Mouse (Mus musculus) MEL (cell line): ENCODE results near the gene Actg1. TPM values are rescaled to one million over a fixed set of nuclear protein-coding genes. Genes with fewer than 3 reads are reported as not detected.
A peak's percentile ranks its signal among the peaks of the same experiment; 100 is the strongest.

Source experiments
- DNase-seq: peaks from one replicate; pipeline ENCODE4 v3.0.0; 2011; ENCODE audit warnings: low read depth, low spot score
- H3K27ac ChIP-seq: 2 replicates; pipeline ENCODE4 v1.5.1; 2012; ENCODE audit warnings: low read depth, mild to moderate bottlenecking, control low read depth, low read length, moderate library complexity; ENCODE audit not compliant: control insufficient read depth
- H3K27me3 ChIP-seq, 2 experiments: fragments of 150-350 bp in 1 of 2; sonication (generic) in 1 of 2; 2 replicates each; pipeline ENCODE4 v1.6.1; 2012; ENCODE audit warnings: low read length in 2 of 2, mild to moderate bottlenecking in 2 of 2, improper control_type of control experiment in 1 of 2, moderate library complexity in 1 of 2; ENCODE audit not compliant: insufficient read depth in 2 of 2, control insufficient read depth in 1 of 2
- H3K36me3 ChIP-seq, 2 experiments: 2 replicates each; pipeline ENCODE4 v1.6.1; 2012 to 2014; ENCODE audit warnings: low read length in 2 of 2, improper control_type of control experiment in 1 of 2, inconsistent platforms in 1 of 2, mild to moderate bottlenecking in 1 of 2; ENCODE audit not compliant: insufficient read depth in 2 of 2, control insufficient read depth in 1 of 2
- H3K4me1 ChIP-seq, 2 experiments: fragments of 150-350 bp in 1 of 2; sonication (generic) in 1 of 2; 2 replicates each; pipeline ENCODE4 v1.6.1; 2012; ENCODE audit warnings: low read length in 2 of 2, improper control_type of control experiment in 1 of 2, mild to moderate bottlenecking in 1 of 2; ENCODE audit not compliant: insufficient read depth in 2 of 2, control insufficient read depth in 1 of 2
- H3K4me3 ChIP-seq, 2 experiments: fragments of 150-350 bp in 1 of 2; sonication (generic) in 1 of 2; 2 replicates each; pipeline ENCODE4 v1.5.1; 2012; ENCODE audit warnings: low read depth in 2 of 2, low read length in 2 of 2, mild to moderate bottlenecking in 2 of 2, moderate library complexity in 2 of 2, control low read depth in 1 of 2, improper control_type of control experiment in 1 of 2; ENCODE audit not compliant: control insufficient read depth in 1 of 2, insufficient read depth in 1 of 2
- H3K79me2 ChIP-seq: 2 replicates; pipeline ENCODE4 v1.6.1; 2012; ENCODE audit warnings: mild to moderate bottlenecking, low read length, moderate library complexity; ENCODE audit not compliant: control insufficient read depth, poor library complexity, insufficient read depth
- H3K9ac ChIP-seq: 2 replicates; pipeline ENCODE4 v1.6.1; 2012; ENCODE audit warnings: low read depth, mild to moderate bottlenecking, control low read depth, low read length, moderate library complexity; ENCODE audit not compliant: control insufficient read depth, poor library complexity, severe bottlenecking
- H3K9me3 ChIP-seq: fragments of 150-350 bp; sonication (generic); replicated peaks from 2 replicates; pipeline ENCODE4 v1.6.1; 2012; ENCODE audit warnings: mild to moderate bottlenecking, low read length, improper control_type of control experiment, moderate library complexity; ENCODE audit not compliant: insufficient read depth
- BHLHE40 ChIP-seq: IDR thresholded peaks from 2 replicates; pipeline ENCODE4 v1.6.1; 2012; ENCODE audit warnings: low read depth, mild to moderate bottlenecking, inconsistent platforms, low read length, improper control_type of control experiment, borderline replicate concordance
- CHD2 ChIP-seq: IDR thresholded peaks from 2 replicates; pipeline ENCODE4 v1.6.1; 2011; ENCODE audit warnings: low read length, improper control_type of control experiment
- E2F4 ChIP-seq: IDR thresholded peaks from 2 replicates; pipeline ENCODE4 v1.6.1; 2011; ENCODE audit warnings: low read depth, low read length, improper control_type of control experiment, borderline replicate concordance
- ETS1 ChIP-seq: IDR thresholded peaks from 2 replicates; pipeline ENCODE4 v1.6.1; 2012; ENCODE audit warnings: low read depth, mild to moderate bottlenecking, inconsistent platforms, low read length, improper control_type of control experiment, moderate library complexity
- JUND ChIP-seq: IDR thresholded peaks from 2 replicates; pipeline ENCODE4 v1.6.1; 2011; ENCODE audit warnings: low read depth, mild to moderate bottlenecking, improper control_type of control experiment, low read length
- KAT2A ChIP-seq: conservative IDR thresholded peaks from 2 replicates; pipeline ENCODE4 v1.6.1; 2012; ENCODE audit warnings: low read depth, low read length, improper control_type of control experiment, inconsistent platforms
- MEF2A ChIP-seq: IDR thresholded peaks from 2 replicates; pipeline ENCODE4 v1.6.1; 2014; ENCODE audit warnings: low read depth, mild to moderate bottlenecking, inconsistent platforms, low read length, improper control_type of control experiment; ENCODE audit not compliant: poor library complexity, insufficient replicate concordance, severe bottlenecking; ENCODE audit errors: extremely low read depth
- MXI1 ChIP-seq: IDR thresholded peaks from 2 replicates; pipeline ENCODE4 v1.6.1; 2011; ENCODE audit warnings: mild to moderate bottlenecking, low read depth, low read length, improper control_type of control experiment
- MYC ChIP-seq: IDR thresholded peaks from 2 replicates; pipeline ENCODE4 v1.6.1; 2011; ENCODE audit warnings: low read depth, mild to moderate bottlenecking, low read length, improper control_type of control experiment, moderate library complexity
- POLR2A ChIP-seq, 2 experiments: IDR thresholded peaks; 2 replicates each; pipeline ENCODE4 v1.6.1; 2011 to 2012; ENCODE audit warnings: low read length in 2 of 2, mild to moderate bottlenecking in 2 of 2, control low read depth in 1 of 2, improper control_type of control experiment in 1 of 2, low read depth in 1 of 2, moderate library complexity in 1 of 2; ENCODE audit not compliant: control insufficient read depth in 1 of 2, insufficient read depth in 1 of 2, poor library complexity in 1 of 2
- POLR2AphosphoS2 ChIP-seq: IDR thresholded peaks from 2 replicates; pipeline ENCODE4 v1.6.1; 2011; ENCODE audit warnings: low read length, improper control_type of control experiment
- POLR2AphosphoS5 ChIP-seq: IDR thresholded peaks from 2 replicates; pipeline ENCODE4 v1.6.1; 2012; ENCODE audit warnings: low read depth, borderline replicate concordance, mild to moderate bottlenecking, inconsistent platforms, low read length, moderate library complexity, mixed read lengths
- TAL1 ChIP-seq: IDR thresholded peaks from 2 replicates; pipeline ENCODE4 v1.6.1; 2012; ENCODE audit warnings: mild to moderate bottlenecking, inconsistent platforms, low read length, moderate library complexity, mixed read lengths
- UBTF ChIP-seq: IDR thresholded peaks from 2 replicates; pipeline ENCODE4 v1.6.1; 2012; ENCODE audit warnings: low read depth, mild to moderate bottlenecking, inconsistent platforms, low read length, improper control_type of control experiment, moderate library complexity, borderline replicate concordance; ENCODE audit not compliant: insufficient read depth
- USF1 ChIP-seq: IDR thresholded peaks from 2 replicates; pipeline ENCODE4 v1.6.1; 2014; ENCODE audit warnings: low read depth, mild to moderate bottlenecking, inconsistent platforms, low read length, improper control_type of control experiment, moderate library complexity
- ZKSCAN1 ChIP-seq: IDR thresholded peaks from 2 replicates; pipeline ENCODE4 v1.6.1; 2012; ENCODE audit warnings: low read depth, mild to moderate bottlenecking, inconsistent platforms, low read length, improper control_type of control experiment, moderate library complexity
- ZNF384 ChIP-seq: IDR thresholded peaks from 2 replicates; pipeline ENCODE4 v1.6.1; 2012; ENCODE audit warnings: low read depth, mild to moderate bottlenecking, inconsistent platforms, low read length, improper control_type of control experiment
- polyA plus RNA-seq, 2 experiments: library from polyadenylated mRNA; stranded (reverse) in 1 of 2; unstranded in 1 of 2; fragments of >175 nt in 1 of 2; fragments of >200 nt in 1 of 2; gene quantifications; 2 replicates each; pipeline versions ENCODE4 v1.2.1 to v1.2.4; 2012; ENCODE audit warnings: low replicate concordance in 2 of 2, low read depth in 1 of 2; ENCODE audit not compliant: insufficient read length in 2 of 2, insufficient read depth in 1 of 2, missing spikeins in 1 of 2
- total RNA-seq: library from RNA; depleted of rRNA; stranded (reverse); fragments of 300-350 nt; gene quantifications from 2 replicates; pipeline ENCODE4 v1.2.3, GENCODE M21; 2012

Actg1 gene
- total and polyA plus RNA-seq, 3 experiments = 899 to 1,784 (median 1,328) TPM

DNA sequence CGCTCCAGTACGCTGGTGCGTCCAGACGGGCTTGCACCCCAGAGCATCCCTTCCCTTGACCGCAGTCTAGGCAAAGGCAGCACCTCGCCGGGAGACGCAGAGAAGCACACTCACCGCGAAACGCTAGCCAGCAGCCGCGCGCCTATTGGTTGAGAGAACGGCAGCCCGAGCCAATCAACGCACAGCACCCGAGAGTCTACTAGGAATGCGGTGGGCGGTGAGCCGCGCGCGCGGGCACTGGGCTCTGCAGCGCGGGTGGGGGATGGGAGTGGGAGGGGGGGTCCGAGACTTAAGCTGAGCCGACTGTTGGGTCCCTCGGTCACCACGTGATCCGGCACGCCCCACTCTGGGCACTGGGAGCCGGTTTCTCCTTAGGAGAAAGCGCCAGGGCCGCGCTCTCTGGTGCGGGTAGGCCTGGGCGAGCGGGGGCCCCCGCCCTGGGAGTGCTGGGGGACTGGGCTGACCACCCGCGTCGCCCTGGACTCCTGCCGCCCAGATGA, 37.5 kb downstream of the Actg1 start (continued):
- no peak for TF ChIP-seq UBTF
- no peak for TF ChIP-seq ZKSCAN1
- TF ChIP-seq BHLHE40 = peak; percentile 75
- TF ChIP-seq TAL1 = no peak
- TF ChIP-seq KAT2A = no peak
- peak; percentile 76 to 79; a peak in 2 of 4 replicates for TF ChIP-seq POLR2A (IDR thresholded peaks at IDR 0.05; ENCODE audit: control insufficient read depth in 1 of 2, insufficient read depth in 1 of 2, low read depth in 1 of 2, low read length in 2 of 2, poor library complexity in 1 of 2)
- no peak for TF ChIP-seq POLR2AphosphoS2
- peak; percentile 60; the same call in 1 of the 2 replicates for TF ChIP-seq MXI1
- TF ChIP-seq POLR2AphosphoS5 = no peak
- peak; percentile 37; the same call in 1 of the 2 replicates for TF ChIP-seq ETS1
- TF ChIP-seq USF1 = peak; percentile 86
- TF ChIP-seq MEF2A = no peak
- TF ChIP-seq E2F4 = peak; percentile 88; the same call in 1 of the 2 replicates

DNA sequence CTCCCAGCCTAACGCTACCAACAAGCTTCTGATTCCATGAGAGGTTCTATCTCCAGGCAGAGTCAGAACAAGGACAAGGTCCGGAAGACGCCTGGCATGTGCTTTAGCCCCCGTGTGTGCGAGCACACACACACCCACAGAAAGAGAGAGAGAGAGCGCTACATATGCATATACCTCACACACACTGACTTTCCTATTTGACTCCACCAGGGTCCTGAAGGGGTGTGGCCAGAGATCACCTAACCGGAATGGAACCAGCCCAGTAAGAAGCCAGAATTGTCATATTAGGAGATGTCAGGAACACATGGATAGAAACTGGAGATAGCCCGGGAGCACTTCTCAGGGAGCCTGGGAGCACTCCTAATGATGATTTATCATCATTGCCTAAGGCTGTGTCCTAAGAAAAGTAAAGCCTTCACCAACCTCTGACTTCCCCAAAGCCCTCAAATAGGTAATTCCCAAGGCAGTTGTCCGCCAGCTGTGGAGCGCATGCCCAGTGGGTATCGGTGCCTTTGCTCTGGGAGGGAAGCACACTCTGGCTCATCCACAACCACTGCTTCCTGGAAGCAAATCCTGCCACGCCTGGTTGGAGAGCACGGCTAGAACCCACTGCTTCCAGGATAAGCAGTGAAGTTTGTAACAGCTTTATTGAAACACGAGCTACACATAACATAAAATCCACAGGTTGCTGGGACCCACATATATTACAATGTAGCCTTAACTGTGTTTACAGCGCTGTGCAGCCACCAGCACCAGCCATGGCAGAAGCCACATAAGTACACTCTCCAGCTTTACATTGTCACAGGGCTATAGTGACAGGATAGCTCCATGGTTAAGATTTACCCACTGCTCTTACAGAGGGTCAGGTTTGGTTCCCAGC, 39.7 kb downstream of the Actg1 start:
- peaks cover 3 to 27% of the 10 kb centered on the region in 2 experiments; a peak in 3 of 4 replicates for H3K4me1 ChIP-seq
- peaks cover 0 to 13% of the 10 kb centered on the region in 2 experiments; a peak in 2 of 4 replicates for H3K36me3 ChIP-seq
- no peaks in the 10 kb centered on the region; the same call in 1 of the 2 replicates for H3K79me2 ChIP-seq
- H3K9me3 ChIP-seq = no peaks in the 10 kb centered on the region
- H3K9ac ChIP-seq = no peak overlapping the region
- H3K27me3 ChIP-seq = no peaks in the 10 kb centered on the region
- H3K4me3 ChIP-seq = no peak overlapping the region
- H3K27ac ChIP-seq = no peak overlapping the region
- TF ChIP-seq KAT2A = no peak
- no peak for TF ChIP-seq ZNF384
- TF ChIP-seq BHLHE40 = no peak
- TF ChIP-seq CHD2 = no peak
- no peak for TF ChIP-seq MYC
- no peak for TF ChIP-seq JUND
- TF ChIP-seq, all 39 proteins: peak for 0
- no peak for DNase-seq
